Mouse (Mus musculus): ENCODE data around the gene Nbl1. TPM values are rescaled to one million over a fixed set of nuclear protein-coding genes. Genes with fewer than 3 reads are reported as not detected.

Gene Nbl1
- total and polyA plus RNA-seq, 2 experiments from 2014 or later: 56.7 to 57.6 TPM

DNA sequence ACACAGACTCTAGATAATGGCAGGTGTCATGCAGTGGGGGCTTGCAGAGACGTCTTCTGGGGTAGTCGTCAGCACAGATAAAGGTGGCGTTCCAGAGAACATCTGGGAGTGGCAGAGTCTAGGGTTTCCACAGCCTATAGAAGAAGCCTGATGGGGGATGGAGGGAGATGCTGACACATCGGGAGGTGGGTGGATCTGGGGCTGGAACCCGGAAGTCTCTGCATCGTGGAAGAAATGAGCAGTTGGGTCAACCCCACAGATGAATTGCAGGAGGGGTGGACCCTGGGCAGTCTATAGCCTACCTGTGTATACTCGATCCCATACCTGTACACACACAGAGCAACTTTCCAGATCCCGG, 58.8 kb downstream of the Nbl1 start:
- no peaks in the 10 kb centered on the region for H3K27me3 ChIP-seq (ENCODE audit: insufficient read depth, low read length)
- DNase-seq (no peak), ATAC-seq (no peak)
- no peak overlapping the region for H3K27ac ChIP-seq (ENCODE audit: low read depth, low read length)
- 87% methylated on average over 8 of the region's 8 CpGs for WGBS
- no peaks in the 10 kb centered on the region for H3K9me3 ChIP-seq (ENCODE audit: low read length)
- H3K4me1 ChIP-seq (ENCODE audit: insufficient read depth): peaks cover 11% of the 10 kb centered on the region
- no peak overlapping the region for H3K4me3 ChIP-seq (ENCODE audit: low read depth, low read length)
- H3K9ac ChIP-seq: no peak overlapping the region
- TF ChIP-seq CTCF (IDR thresholded peaks at IDR 0.05; ENCODE audit: low read depth): no peak
- H3K4me2 ChIP-seq (ENCODE audit: low read depth): no peak overlapping the region
- H3K36me3 ChIP-seq (ENCODE audit: insufficient read depth): no peaks in the 10 kb centered on the region

DNA sequence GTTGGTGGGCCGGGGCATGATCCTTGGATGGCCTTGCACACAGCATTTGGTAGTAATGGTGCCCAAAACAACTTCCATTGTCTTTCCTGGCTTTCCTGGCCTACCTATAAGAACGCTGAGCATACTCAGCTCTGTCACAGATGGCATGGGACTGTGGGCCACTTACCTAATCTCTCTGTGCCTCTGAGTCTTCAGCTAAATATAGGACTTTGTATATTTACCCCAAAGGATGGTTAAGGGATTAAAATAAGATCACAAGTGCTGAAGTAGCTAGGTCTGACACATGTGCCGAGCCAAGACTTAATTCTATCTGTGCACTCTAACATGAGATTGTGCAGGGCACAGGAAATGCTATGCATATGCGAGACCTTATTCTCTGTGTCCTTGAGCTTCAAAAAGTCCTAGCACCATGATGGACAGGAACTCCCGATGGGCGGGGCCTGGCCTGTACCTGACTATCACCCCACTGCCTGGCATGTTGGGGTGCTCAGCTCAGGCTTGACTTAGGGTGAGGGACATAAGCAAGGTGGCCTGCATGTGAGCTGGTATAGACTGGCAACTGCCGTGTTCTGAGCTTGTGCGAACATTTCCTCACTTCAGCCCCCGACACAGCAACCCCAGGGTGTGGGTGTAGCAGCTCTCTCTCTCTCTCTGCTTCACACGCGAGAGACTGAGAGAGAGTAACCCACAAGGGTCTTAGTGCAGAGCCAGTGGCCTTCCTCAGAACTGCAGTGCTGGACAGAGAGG, 59.4 kb downstream of the Nbl1 start:
- no peaks in the 10 kb centered on the region for H3K27me3 ChIP-seq (ENCODE audit: insufficient read depth, low read length)
- H3K4me1 ChIP-seq (ENCODE audit: insufficient read depth): peaks cover 11% of the 10 kb centered on the region; the same call in 1 of the 2 replicates
- no peaks in the 10 kb centered on the region for H3K9me3 ChIP-seq (ENCODE audit: low read length)
- H3K9ac ChIP-seq: no peak overlapping the region
- no peak overlapping the region for H3K4me3 ChIP-seq (ENCODE audit: low read depth, low read length)
- DNase-seq: no peak
- 78% methylated on average over 11 of the region's 11 CpGs for WGBS
- no peaks in the 10 kb centered on the region for H3K36me3 ChIP-seq (ENCODE audit: insufficient read depth)
- no peak for TF ChIP-seq CTCF (IDR thresholded peaks at IDR 0.05; ENCODE audit: low read depth)
- no peak overlapping the region for H3K27ac ChIP-seq (ENCODE audit: low read depth, low read length)
- H3K4me2 ChIP-seq (ENCODE audit: low read depth): no peak overlapping the region
- ATAC-seq: no peak

DNA sequence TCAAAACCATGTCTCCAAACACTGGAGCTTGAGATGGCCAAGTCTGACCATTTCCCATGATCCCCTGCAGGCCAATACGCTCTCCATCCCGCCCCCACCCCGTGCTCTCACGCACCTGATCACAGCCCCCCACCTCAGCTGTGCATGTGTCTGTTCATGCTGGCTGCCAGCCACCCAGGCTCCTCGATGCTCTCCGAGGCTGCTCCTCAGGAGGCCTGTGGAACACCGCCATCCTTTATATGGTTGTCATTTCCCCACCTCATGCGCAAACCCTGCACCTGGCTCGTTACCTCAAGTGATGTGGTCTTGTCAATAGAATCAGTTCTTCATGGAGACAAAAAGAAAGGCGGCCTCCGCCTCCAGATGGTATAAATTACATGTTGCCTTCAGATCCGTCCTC, 60.3 kb downstream of the Nbl1 start:
- Histone ChIP-seq H3K4me2 (ENCODE audit: low read depth) (no peak overlapping the region), H3K9ac (no peak overlapping the region), H3K36me3 (ENCODE audit: insufficient read depth) (no peaks in the 10 kb centered on the region), H3K27me3 (ENCODE audit: insufficient read depth, low read length) (no peaks in the 10 kb centered on the region), H3K9me3 (ENCODE audit: low read length) (no peaks in the 10 kb centered on the region), H3K4me3 (ENCODE audit: low read depth, low read length) (no peak overlapping the region), H3K27ac (ENCODE audit: low read depth, low read length) (no peak overlapping the region), H3K4me1 (ENCODE audit: insufficient read depth) (peaks cover 2% of the 10 kb centered on the region; the same call in 1 of the 2 replicates)
- no peak for ATAC-seq
- TF ChIP-seq CTCF (IDR thresholded peaks at IDR 0.05; ENCODE audit: low read depth): no peak
- 53% methylated on average over 12 of the region's 12 CpGs for WGBS
- DNase-seq: no peak

Other genes with a start within 250 kb of the Nbl1 start
- gene Pla2g5, start 229.5 kb downstream of the Nbl1 start, total RNA-seq (2014; rRNA removed): 0.15 and 2.9 TPM in 2 replicates
- 1.1 and 1.5 TPM in 2 replicates for gene Pla2g5, start 229.5 kb downstream of the Nbl1 start, polyA plus RNA-seq (2015; fragmentation: Nextera tagmentation; extraction: Ambion mirVana)
- gene Gm13030, start 219.0 kb downstream of the Nbl1 start, total RNA-seq (2014; rRNA removed): not detected in 2 replicates
- gene Gm13030, start 219.0 kb downstream of the Nbl1 start, polyA plus RNA-seq (2015; fragmentation: Nextera tagmentation; extraction: Ambion mirVana): not detected in 2 replicates
- not detected in 2 replicates for gene Pla2g2e, start 215.1 kb downstream of the Nbl1 start, total RNA-seq (2014; rRNA removed)
- not detected in 2 replicates for gene Pla2g2e, start 215.1 kb downstream of the Nbl1 start, polyA plus RNA-seq (2015; fragmentation: Nextera tagmentation; extraction: Ambion mirVana)
- 10.5 and 13.1 TPM in 2 replicates for gene Otud3, start 179.0 kb downstream of the Nbl1 start, total RNA-seq (2014; rRNA removed)
- 2.6 and 2.8 TPM in 2 replicates for gene Otud3, start 179.0 kb downstream of the Nbl1 start, polyA plus RNA-seq (2015; fragmentation: Nextera tagmentation; extraction: Ambion mirVana)
- gene Rnf186, start 125.9 kb downstream of the Nbl1 start, total RNA-seq (2014; rRNA removed): not detected in 2 replicates
- not detected in 2 replicates for gene Rnf186, start 125.9 kb downstream of the Nbl1 start, polyA plus RNA-seq (2015; fragmentation: Nextera tagmentation; extraction: Ambion mirVana)
- 1.5 and 4.0 TPM in 2 replicates for gene Tmco4, start 120.1 kb downstream of the Nbl1 start, total RNA-seq (2014; rRNA removed)
- gene Tmco4, start 120.1 kb downstream of the Nbl1 start, polyA plus RNA-seq (2015; fragmentation: Nextera tagmentation; extraction: Ambion mirVana): 1.4 and 1.5 TPM in 2 replicates
- gene Htr6, start 17.4 kb downstream of the Nbl1 start, total RNA-seq (2014; rRNA removed): 1.8 and 4.0 TPM in 2 replicates
- gene Htr6, start 17.4 kb downstream of the Nbl1 start, polyA plus RNA-seq (2015; fragmentation: Nextera tagmentation; extraction: Ambion mirVana): 0.67 TPM in 2 replicates
- 17.9 and 19.9 TPM in 2 replicates for gene Minos1, start 38.1 kb upstream of the Nbl1 start, total RNA-seq (2014; rRNA removed)
- 412 and 532 TPM in 2 replicates for gene Minos1, start 38.1 kb upstream of the Nbl1 start, polyA plus RNA-seq (2015; fragmentation: Nextera tagmentation; extraction: Ambion mirVana)
- 98.3 and 113 TPM in 2 replicates for gene Capzb, start 99.9 kb upstream of the Nbl1 start, total RNA-seq (2014; rRNA removed)
- gene Capzb, start 99.9 kb upstream of the Nbl1 start, polyA plus RNA-seq (2015; fragmentation: Nextera tagmentation; extraction: Ambion mirVana): 315 and 325 TPM in 2 replicates
- gene Pqlc2, start 217.7 kb upstream of the Nbl1 start, total RNA-seq (2014; rRNA removed): 14.2 and 15.3 TPM in 2 replicates
- gene Pqlc2, start 217.7 kb upstream of the Nbl1 start, polyA plus RNA-seq (2015; fragmentation: Nextera tagmentation; extraction: Ambion mirVana): 10.0 and 12.1 TPM in 2 replicates
- gene Akr7a5, start 217.8 kb upstream of the Nbl1 start, total RNA-seq (2014; rRNA removed): 41.1 and 49.7 TPM in 2 replicates
- gene Akr7a5, start 217.8 kb upstream of the Nbl1 start, polyA plus RNA-seq (2015; fragmentation: Nextera tagmentation; extraction: Ambion mirVana): 58.1 and 60.6 TPM in 2 replicates

Measured in forebrain, postnatal 0 days (tissue).